Mouse (Mus musculus) midbrain, embryonic 13.5 days (tissue): ENCODE data around the gene Ccdc159. TPM values are rescaled to one million over a fixed set of nuclear protein-coding genes. Genes with fewer than 3 reads are reported as not detected.
A peak's percentile ranks its signal among the peaks of the same experiment; 100 is the strongest.

ENCODE experiments used
- ATAC-seq: fragments of 200-750 bp; cut with Nextera tagmentation; 2 replicates; pipeline ENCODE4 v1.8.0; 2017; ENCODE audit warnings: mild to moderate bottlenecking, moderate TSS enrichment, moderate library complexity
- H3K27ac ChIP-seq: fragments of 300-500 bp; sonication (generic); 2 replicates; pipeline ENCODE4 v1.5.1; 2015; ENCODE audit warnings: inconsistent platforms, mild to moderate bottlenecking, moderate library complexity
- H3K27me3 ChIP-seq: fragments of 300-500 bp; sonication (generic); 2 replicates; pipeline ENCODE4 v1.6.1; 2015; ENCODE audit warnings: mild to moderate bottlenecking, inconsistent platforms
- H3K36me3 ChIP-seq: fragments of 300-500 bp; sonication (generic); 2 replicates; pipeline ENCODE4 v1.6.1; 2015; ENCODE audit warnings: mild to moderate bottlenecking, inconsistent platforms
- H3K4me1 ChIP-seq: fragments of 300-500 bp; sonication (generic); replicated peaks from 2 replicates; pipeline ENCODE4 v1.6.1; 2015; ENCODE audit warnings: inconsistent platforms
- H3K4me2 ChIP-seq: fragments of 300-500 bp; sonication (generic); replicated peaks from 2 replicates; pipeline ENCODE4 v1.6.1; 2015; ENCODE audit warnings: moderate library complexity, mild to moderate bottlenecking, inconsistent platforms
- H3K4me3 ChIP-seq: fragments of 300-500 bp; sonication (generic); replicated peaks from 2 replicates; pipeline ENCODE4 v1.5.1; 2015; ENCODE audit warnings: mild to moderate bottlenecking, inconsistent platforms
- H3K9ac ChIP-seq: fragments of 300-500 bp; sonication (generic); replicated peaks from 2 replicates; pipeline ENCODE4 v1.6.1; 2015; ENCODE audit warnings: mild to moderate bottlenecking, inconsistent platforms
- H3K9me3 ChIP-seq: fragments of 300-500 bp; sonication (generic); 2 replicates; pipeline ENCODE4 v1.6.1; 2016; ENCODE audit warnings: mild to moderate bottlenecking, inconsistent platforms
- WGBS: fragments of 180-500 bp; shearing (Covaris S2); methylation state at CpG from one replicate; pipeline ENCODE4 v1.1.7; 2015; 5-methylcytosine and 5-hydroxymethylcytosine counted together
- polyA plus RNA-seq: library from polyadenylated mRNA; unstranded; fragments of >200 nt; fragmentation: Nextera tagmentation; extraction: Ambion mirVana; gene quantifications from 2 replicates; pipeline ENCODE4 v1.2.1, GENCODE M21; 2015

The Ccdc159 gene
- polyA plus RNA-seq, 1 experiment from 2014 or later: 10.3 TPM

DNA sequence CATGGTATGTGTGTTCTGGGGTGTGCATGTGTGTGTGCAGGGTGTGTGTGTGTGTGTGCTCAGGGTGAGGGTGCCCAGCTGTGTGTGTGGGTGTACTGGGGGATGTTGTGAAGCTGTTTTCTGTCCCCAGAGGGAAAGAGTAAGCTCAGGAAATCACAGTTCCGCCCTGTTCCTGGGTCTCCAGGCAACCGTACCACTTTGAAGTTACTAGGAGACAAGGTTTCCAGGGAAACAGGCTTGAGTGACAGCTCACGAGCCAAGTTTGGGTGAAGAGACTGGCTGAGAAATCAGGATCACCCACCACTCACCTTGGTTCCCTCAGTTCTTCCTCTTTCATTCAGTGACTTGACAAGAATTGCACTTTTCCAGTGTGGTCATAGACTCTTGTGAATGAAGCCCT, 26.3 kb downstream of the Ccdc159 start:
- H3K27ac ChIP-seq: peak overlapping the region; percentile 80
- ATAC-seq: peak; percentile 7
- no peak overlapping the region for H3K4me3 ChIP-seq
- peaks cover 6% of the 10 kb centered on the region; the same call in 1 of the 2 replicates for H3K27me3 ChIP-seq
- peaks cover 34% of the 10 kb centered on the region for H3K4me1 ChIP-seq
- H3K36me3 ChIP-seq: 0 out of 2 replicates have a peak, but pooled peaks cover 4% of the 10 kb centered on the region
- 6% methylated on average over 3 of the region's 3 CpGs for WGBS
- no peak overlapping the region; the same call in 1 of the 2 replicates for H3K9ac ChIP-seq
- H3K9me3 ChIP-seq: no peaks in the 10 kb centered on the region
- H3K4me2 ChIP-seq: peak overlapping the region; percentile 6; the same call in 1 of the 2 replicates

DNA sequence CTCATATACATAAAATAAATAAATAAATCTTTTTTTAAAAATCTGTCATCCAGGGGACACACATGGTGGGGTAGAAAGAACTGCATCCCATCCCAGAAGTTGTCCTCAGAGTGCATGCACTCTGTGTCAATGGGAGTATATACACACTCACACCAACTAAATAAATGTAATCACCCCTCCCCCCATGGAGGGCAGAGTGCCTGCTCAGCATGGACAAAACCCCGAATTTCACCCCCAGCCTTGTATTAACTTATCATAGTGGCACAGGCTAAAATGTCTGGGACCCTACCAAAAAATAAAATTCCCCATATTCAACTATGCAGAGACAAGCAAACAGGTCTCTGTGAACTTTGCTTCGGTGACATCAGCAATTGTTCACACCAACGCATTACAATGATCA, 27.4 kb downstream of the Ccdc159 start:
- Histone ChIP-seq H3K4me2 (peak overlapping the region; percentile 63), H3K9me3 (no peaks in the 10 kb centered on the region), H3K4me1 (peaks cover 34% of the 10 kb centered on the region), H3K9ac (no peak overlapping the region), H3K27ac (no peak overlapping the region), H3K36me3 (0 out of 2 replicates have a peak, but pooled peaks cover 4% of the 10 kb centered on the region), H3K27me3 (peaks cover 12% of the 10 kb centered on the region), H3K4me3 (peak overlapping the region; percentile 64; the same call in 1 of the 2 replicates)
- 74% methylated on average over 3 of the region's 3 CpGs for WGBS
- no peak for ATAC-seq

DNA sequence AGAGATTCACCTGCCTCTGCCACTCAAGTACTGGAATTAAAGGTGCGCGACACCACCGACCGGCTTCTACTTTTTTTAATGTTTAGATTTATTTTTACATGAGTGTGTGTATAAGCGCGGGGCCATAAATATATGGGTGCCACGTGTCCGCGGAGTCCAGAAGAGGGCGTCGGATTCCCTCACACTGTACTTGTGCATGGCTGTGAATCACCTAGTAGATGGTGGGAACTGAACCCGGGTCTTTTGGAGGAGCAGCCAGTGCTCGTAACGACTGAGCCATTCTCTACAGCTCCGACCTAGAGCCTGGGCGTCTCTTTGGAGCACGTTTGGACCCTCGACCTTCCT, 27.9 kb downstream of the Ccdc159 start:
- ATAC-seq: peak; percentile 64
- 0 out of 2 replicates have a peak, but pooled peaks cover 4% of the 10 kb centered on the region for H3K36me3 ChIP-seq
- H3K27me3 ChIP-seq: peaks cover 17% of the 10 kb centered on the region
- H3K27ac ChIP-seq: peak overlapping the region; percentile 95
- peak overlapping the region; percentile 63 for H3K4me2 ChIP-seq
- 2% methylated on average over 18 of the region's 18 CpGs for WGBS
- H3K9ac ChIP-seq: peak overlapping the region; percentile 54; the same call in 1 of the 2 replicates
- H3K4me3 ChIP-seq: peak overlapping the region; percentile 64
- no peaks in the 10 kb centered on the region for H3K9me3 ChIP-seq
- H3K4me1 ChIP-seq: peaks cover 34% of the 10 kb centered on the region

DNA sequence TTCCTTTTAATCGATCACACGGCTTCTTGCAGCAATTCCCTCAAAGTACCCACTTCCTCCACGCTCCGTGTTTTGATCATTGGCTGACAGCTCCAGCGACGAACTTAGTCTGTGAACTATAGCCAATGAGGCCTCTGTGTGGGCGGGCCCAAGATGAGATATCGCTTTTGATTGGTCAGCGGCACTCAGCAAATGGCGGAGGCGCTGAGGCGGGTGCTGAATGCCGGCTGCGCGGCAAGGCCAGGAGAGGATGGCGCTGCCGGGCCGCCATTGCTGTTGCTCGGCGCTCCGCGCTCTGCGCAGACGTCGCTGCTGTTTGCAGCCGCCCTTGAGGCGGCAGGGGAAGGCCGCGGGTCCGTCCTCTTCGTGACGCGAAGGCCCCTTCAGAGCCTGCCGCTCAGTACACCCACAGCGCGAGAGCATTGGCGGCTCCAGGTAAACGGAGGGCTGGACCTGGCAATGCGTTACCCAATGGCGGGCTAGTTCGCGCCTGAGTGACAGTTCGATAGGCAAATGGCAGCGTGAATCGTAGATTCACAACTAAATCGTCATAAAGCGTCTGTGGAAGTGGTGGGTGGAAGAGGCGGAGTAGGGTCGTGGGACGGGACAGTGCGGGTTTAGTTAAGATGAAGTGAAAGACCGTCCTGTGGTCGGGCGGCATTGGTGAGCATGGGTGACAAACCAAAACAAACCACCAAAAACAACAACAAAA, 28.5 kb downstream of the Ccdc159 start, which contains the start of gene Swsap1:
TSS of gene Swsap1 (plus strand) at position 186 of the 712 bp plus-strand sequence.
- WGBS: under 1% methylated on average over 54 of the region's 54 CpGs
- peak within 1 kb of the TSS; percentile 63 for H3K4me2 ChIP-seq
- 0 out of 2 replicates have a peak, but pooled peaks cover 4% of the 10 kb centered on the region for H3K36me3 ChIP-seq
- H3K9me3 ChIP-seq: no peaks in the 10 kb centered on the region
- ATAC-seq: peak; percentile 99
- peaks cover 23% of the 10 kb centered on the region for H3K27me3 ChIP-seq
- peak within 1 kb of the TSS; percentile 77 for H3K9ac ChIP-seq
- H3K27ac ChIP-seq: peak within 1 kb of the TSS; percentile 95
- peak within 1 kb of the TSS; percentile 64 for H3K4me3 ChIP-seq
- peaks cover 34% of the 10 kb centered on the region for H3K4me1 ChIP-seq

DNA sequence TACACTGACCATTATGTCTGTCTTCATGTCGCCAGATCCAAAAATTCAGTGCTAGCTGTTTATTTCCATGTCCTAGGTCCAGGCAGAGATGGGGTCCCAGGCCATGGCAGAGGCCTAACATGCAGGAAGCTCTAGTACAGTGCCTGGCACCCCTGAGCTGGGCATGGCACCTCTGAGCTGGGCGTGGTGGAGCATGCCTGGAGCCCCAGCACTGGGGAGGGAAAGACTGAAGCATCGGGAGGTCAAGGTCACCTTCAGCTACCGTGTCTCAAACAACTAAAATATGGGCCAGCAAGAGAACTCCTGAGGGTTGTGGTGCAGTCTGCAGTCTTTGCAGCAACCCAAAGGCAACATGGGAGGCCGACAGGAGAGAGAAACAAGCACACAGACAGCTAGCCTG, 31.1 kb downstream of the Ccdc159 start:
- Histone ChIP-seq H3K36me3 (0 out of 2 replicates have a peak, but pooled peaks cover 4% of the 10 kb centered on the region), H3K27me3 (peaks cover 49% of the 10 kb centered on the region), H3K4me3 (no peak overlapping the region), H3K4me2 (no peak overlapping the region), H3K27ac (no peak overlapping the region), H3K9ac (no peak overlapping the region), H3K4me1 (peaks cover 47% of the 10 kb centered on the region), H3K9me3 (no peaks in the 10 kb centered on the region)
- 87% methylated on average over 5 of the region's 5 CpGs for WGBS
- no peak for ATAC-seq

DNA sequence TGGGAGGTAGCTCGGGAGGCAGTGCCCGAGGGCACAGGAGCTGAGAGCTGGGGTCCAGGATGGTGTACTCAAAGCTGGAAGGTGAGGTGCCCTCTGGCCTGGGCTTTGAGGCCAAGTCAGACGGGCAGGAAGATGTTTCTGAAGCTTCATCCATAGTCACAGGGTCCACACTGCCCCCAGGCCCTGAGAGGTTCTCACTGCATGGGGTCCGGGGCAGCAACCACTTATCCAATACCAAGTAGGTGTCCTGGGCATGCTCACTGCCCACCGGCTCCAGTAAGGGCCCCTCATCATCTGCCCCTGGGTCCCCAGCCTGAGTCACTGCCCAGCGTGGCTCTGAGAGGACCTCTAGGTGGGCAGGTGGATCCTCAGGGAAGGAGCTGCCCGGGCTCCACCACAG, 32.0 kb downstream of the Ccdc159 start:
- Histone ChIP-seq H3K27me3 (peaks cover 55% of the 10 kb centered on the region), H3K4me3 (no peak overlapping the region), H3K4me1 (peaks cover 40% of the 10 kb centered on the region), H3K4me2 (no peak overlapping the region), H3K36me3 (0 out of 2 replicates have a peak, but pooled peaks cover 4% of the 10 kb centered on the region), H3K9me3 (no peaks in the 10 kb centered on the region), H3K27ac (no peak overlapping the region), H3K9ac (no peak overlapping the region)
- ATAC-seq: no peak
- 90% methylated on average over 7 of the region's 7 CpGs for WGBS

DNA sequence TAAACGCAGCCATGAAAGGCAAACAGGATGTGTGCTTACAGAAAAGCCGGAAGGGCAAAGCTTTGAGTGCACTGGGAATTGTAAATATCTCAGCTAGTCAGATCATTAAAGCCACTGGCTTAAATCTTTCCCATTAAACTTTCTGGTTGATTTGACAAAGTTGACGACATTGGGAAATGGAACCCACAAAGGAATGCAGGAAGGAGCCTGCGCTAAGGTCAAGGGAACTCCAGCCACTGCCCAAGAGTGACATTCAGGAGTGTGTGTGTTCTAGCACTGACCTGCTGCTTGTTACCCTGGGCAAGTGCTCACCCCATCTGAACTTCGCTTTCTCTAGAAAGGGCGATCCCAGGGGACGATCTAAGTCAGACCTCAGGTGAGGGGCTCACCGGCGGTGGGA, 32.9 kb downstream of the Ccdc159 start:
- H3K4me1 ChIP-seq: peaks cover 32% of the 10 kb centered on the region
- H3K9ac ChIP-seq: 0 out of 2 replicates have a peak overlapping the region, but pooled peaks have one; percentile 14
- 0 out of 2 replicates have a peak, but pooled peaks cover 4% of the 10 kb centered on the region for H3K36me3 ChIP-seq
- H3K27me3 ChIP-seq: peaks cover 55% of the 10 kb centered on the region
- H3K4me3 ChIP-seq: no peak overlapping the region
- H3K27ac ChIP-seq: no peak overlapping the region
- no peak overlapping the region for H3K4me2 ChIP-seq
- no peak for ATAC-seq
- H3K9me3 ChIP-seq: no peaks in the 10 kb centered on the region
- WGBS: 64% methylated on average over 9 of the region's 9 CpGs

DNA sequence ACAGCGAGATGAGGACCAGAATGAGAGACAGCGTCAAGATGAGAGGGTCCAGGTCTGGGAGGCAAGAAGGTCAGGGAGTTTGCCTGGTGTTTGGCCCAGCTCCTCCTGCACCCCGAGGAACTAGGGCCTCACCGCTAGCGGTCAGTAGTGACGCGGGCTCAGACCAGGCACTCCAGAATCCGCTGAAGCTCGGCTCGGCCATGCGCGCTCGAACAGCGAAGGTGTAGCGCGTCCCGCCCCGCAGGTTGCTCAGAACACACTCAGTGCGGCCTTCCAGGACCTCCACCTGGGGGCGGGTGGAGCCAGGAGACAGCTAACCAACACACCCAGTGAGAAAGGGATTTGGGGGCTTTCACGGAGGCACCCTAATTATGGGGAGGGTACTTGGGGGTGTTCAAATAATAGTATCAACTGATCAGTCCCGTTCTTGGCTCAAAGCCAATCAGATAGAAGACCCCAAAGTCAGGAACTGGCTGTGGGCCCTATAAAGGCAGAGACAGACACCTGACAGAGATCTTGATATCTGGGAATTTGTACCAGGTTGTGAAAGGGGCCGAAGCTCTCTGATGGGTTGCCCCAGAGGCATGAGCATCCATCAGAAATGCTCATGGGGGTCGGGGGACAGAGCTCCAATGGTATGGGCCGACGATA, 33.4 kb downstream of the Ccdc159 start:
- no peak for ATAC-seq
- H3K4me2 ChIP-seq: 0 out of 2 replicates have a peak overlapping the region, but pooled peaks have one; percentile 5
- 0 out of 2 replicates have a peak overlapping the region, but pooled peaks have one; percentile 14 for H3K9ac ChIP-seq

DNA sequence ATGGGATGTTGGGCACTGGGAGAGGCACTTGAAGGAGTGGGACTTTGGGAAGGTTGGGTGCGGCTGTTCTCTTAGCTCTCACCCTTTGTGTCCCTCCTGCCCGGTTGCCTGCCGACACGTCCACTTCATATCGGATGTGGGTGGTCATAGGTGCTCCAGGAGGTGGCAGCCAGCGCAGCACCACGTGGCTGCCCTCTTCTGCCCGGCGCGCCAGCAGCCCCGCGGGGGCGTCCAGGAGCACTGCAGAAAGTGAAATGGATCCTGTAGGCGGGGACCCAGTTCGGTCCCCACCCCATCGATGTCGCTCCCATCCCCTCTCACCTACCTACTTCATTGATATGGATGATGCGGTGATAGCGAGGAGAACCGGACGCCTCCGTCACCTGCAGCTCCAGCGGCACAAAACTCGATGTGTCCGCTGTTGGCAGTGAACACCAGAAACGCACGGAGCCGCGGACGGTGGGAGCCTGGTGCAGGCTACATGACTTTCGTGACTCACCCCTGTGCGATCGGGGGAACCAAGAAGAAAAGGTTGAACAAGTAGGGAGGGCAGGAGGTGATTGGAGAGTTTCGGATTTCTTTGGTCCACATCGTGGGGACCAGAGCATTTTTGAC, 34.2 kb downstream of the Ccdc159 start:
- H3K27ac ChIP-seq: no peak overlapping the region
- no peak overlapping the region for H3K9ac ChIP-seq
- H3K4me1 ChIP-seq: peaks cover 27% of the 10 kb centered on the region
- no peaks in the 10 kb centered on the region for H3K9me3 ChIP-seq
- 0 out of 2 replicates have a peak, but pooled peaks cover 4% of the 10 kb centered on the region for H3K36me3 ChIP-seq
- H3K4me2 ChIP-seq: peak overlapping the region; percentile 60
- ATAC-seq: no peak
- H3K4me3 ChIP-seq: peak overlapping the region; percentile 39
- 1% methylated on average over 35 of the region's 35 CpGs for WGBS
- H3K27me3 ChIP-seq: peaks cover 55% of the 10 kb centered on the region

More for the DNA sequence above, 33.4 kb downstream of the Ccdc159 start:
- Histone ChIP-seq H3K27ac (no peak overlapping the region), H3K36me3 (0 out of 2 replicates have a peak, but pooled peaks cover 4% of the 10 kb centered on the region), H3K27me3 (peaks cover 55% of the 10 kb centered on the region), H3K4me3 (0 out of 2 replicates have a peak overlapping the region, but pooled peaks have one; percentile 14), H3K4me1 (peaks cover 31% of the 10 kb centered on the region), H3K9me3 (no peaks in the 10 kb centered on the region)
- WGBS: 11% methylated on average over 26 of the region's 26 CpGs

DNA sequence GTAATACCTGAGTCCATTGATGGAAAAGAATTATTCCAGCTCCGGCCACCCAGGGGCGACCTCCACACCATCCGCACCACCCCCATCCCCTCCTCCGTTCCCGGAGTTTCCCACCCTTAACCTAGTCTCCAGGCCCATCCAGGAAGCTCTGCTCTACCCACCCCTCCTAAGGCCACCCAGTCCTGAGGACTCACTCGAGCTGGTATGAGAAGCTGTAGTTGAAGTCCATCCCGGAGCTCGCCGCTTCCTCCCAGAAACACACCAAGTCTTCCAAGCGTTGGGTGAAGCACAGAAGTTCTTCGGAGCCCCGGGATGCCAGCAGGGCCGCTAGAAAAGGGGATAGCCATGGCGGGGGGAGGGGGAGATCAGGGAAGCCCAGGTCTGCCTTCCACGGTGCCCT, 34.7 kb downstream of the Ccdc159 start:
- peak; percentile 53 for ATAC-seq
- peaks cover 24% of the 10 kb centered on the region for H3K4me1 ChIP-seq
- H3K27me3 ChIP-seq: peaks cover 55% of the 10 kb centered on the region

DNA sequence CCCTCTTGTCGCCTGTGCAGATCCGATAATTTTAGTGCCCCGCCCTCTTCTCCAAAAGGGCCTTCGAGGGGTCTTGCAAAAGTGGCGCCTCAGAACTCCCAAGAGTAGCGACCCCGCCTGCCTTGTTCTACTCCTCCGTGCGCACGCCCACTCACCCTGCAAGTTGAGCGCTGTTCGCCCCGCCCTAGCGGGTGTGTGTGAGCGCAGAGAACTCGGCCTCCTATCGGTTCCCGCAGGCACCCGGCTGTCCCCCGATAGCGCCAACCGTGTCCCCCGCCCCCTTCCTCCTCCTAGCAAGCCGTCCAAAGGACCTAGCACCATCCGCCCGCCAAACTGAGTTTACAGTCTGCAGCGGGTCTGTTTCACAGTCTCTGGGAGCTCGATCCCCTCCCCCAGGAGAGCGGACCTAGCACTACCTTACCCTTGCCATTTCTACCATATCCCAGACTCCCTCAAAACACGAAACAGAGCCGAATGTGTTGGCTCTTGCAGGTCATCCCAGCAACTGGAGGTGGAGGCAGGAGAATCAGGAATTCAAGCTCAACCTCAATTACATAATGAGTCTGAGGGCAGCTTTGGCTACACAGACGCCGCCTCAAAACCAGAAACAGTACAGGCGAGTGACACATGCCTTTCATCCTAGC, 35.3 kb downstream of the Ccdc159 start:
- Histone ChIP-seq H3K27ac (no peak overlapping the region), H3K9ac (peak overlapping the region; percentile 33; the same call in 1 of the 2 replicates), H3K9me3 (no peaks in the 10 kb centered on the region), H3K4me2 (peak overlapping the region; percentile 60), H3K4me3 (peak overlapping the region; percentile 39), H3K27me3 (peaks cover 55% of the 10 kb centered on the region), H3K4me1 (peaks cover 24% of the 10 kb centered on the region), H3K36me3 (0 out of 2 replicates have a peak, but pooled peaks cover 4% of the 10 kb centered on the region)
- WGBS: 4% methylated on average over 34 of the region's 34 CpGs
- peak; percentile 76 for ATAC-seq

More for the DNA sequence above, 34.7 kb downstream of the Ccdc159 start:
- 1% methylated on average over 15 of the region's 15 CpGs for WGBS
- Histone ChIP-seq H3K4me2 (peak overlapping the region; percentile 60), H3K9ac (peak overlapping the region; percentile 33), H3K27ac (no peak overlapping the region), H3K9me3 (no peaks in the 10 kb centered on the region), H3K4me3 (peak overlapping the region; percentile 39), H3K36me3 (0 out of 2 replicates have a peak, but pooled peaks cover 4% of the 10 kb centered on the region)
